Mouse (Mus musculus) T-helper 1 cell (primary cell): ENCODE results near the gene Pqlc2.

Source experiments
- in situ Hi-C: fragments of 300-600 bp; cut with MboI, MseI; formaldehyde crosslinking; loops from one replicate; pipeline ENCODE4 v1.15.1; 2025; ENCODE audit warnings: high pct_unique_total_duplicates

Pqlc2 gene

GRCm38 (mm10) chr4:139265783-139266499, 44.6 kb downstream of the Pqlc2 start:
- in situ Hi-C loops, result no loop called here

DNA sequence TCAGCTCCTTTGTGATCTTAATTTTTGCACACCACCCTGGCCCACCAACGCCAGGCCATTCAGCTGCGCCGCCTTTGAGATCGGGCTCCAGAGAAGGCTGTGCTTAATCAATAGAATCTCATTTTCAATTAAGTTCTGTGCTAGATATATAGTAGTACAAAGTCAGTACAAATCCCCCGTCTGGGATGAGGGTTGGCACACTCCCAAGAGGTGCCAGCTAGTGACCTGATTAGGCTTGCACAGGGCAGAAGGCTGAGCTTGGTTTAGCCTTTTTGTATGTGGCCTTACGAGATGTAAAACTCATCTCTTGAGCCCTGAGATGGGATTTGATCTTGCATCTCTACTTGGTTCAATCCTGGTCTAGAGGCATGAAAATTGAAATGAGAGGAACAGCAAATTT, 47.5 kb downstream of the Pqlc2 start:
- in situ Hi-C loops, result no loop called here

GRCm38 (mm10) chr4:139259302-139259871, 51.1 kb downstream of the Pqlc2 start:
- in situ Hi-C loops, result no loop called here

DNA sequence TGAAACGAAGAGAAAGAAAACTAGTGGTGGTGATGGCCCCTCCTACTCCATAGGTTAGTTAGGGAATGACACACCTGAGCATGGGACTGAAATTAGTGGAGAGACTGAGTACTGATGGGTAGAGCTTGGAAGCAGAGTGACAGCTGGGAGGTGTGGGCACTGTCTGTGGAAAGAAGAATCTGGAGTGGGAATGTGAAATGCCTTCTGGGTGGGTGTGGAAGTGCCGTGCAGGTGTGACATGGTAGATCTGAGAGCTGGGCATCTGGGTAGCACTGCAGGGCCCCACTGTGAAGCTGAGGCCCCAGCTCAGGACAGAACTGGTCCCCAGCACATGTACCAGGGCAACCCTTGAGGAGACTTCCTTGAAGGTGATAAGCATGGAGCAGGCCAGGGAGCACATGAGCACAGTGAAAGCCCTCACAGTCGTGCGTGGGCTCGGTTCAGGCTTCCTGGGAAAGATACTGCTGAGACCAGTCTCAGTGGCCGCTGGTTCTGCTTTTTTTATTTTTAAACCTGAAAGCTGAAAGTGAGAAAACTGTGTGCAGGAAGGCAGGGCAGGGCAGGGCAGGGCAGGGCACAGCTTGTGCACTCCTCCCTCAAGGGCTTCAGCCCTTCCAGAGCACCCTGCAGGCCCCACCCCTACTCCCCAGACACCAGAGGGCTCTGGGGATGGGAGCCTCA, 51.7 kb downstream of the Pqlc2 start:
- in situ Hi-C loops, result no loop called here

- in situ Hi-C loops, result no loop called here
Observed at GRCm38 (mm10) chr4:139256708-139257107, 53.8 kb downstream of the Pqlc2 start.

DNA sequence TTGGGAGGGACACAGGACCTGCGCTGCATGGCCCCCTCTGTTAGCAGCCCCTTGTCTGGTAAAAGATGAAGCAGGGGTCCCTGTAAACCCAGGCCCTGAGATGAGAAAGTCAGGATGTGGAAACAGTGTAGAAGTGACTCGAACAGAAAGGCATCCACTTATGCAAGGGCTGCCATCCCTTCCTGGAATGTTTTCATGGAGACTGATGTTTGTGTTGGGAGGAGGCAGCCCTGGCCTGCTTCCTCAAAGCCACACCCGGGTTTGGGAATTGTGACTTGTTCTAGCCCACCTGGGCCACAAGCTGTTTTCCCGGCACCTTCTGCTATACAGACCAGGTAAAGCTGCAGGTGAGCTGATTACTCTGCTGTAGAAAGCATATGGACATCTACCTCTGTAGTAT, 54.4 kb downstream of the Pqlc2 start:
- in situ Hi-C loops, result no loop called here

DNA sequence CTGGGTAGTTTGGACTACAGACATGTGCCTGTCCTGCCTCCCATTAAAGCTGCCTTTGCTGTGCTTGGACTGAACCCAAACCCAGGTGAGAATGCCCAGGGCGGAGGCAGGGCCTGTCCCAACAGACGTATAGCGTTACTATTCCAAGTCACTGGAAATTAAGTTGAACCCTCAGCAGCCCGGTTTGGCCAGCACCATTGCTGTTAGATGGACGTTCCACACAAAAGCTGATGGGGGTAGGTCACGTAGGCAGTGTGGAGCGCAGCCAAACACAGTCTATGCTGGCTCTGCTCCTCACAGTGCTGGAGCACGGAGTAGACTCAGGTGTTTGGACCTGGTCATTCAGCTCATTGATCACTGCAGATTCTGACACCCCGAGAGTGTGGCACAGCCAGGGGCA, 57.3 kb downstream of the Pqlc2 start:
- in situ Hi-C loops, result no loop called here

DNA sequence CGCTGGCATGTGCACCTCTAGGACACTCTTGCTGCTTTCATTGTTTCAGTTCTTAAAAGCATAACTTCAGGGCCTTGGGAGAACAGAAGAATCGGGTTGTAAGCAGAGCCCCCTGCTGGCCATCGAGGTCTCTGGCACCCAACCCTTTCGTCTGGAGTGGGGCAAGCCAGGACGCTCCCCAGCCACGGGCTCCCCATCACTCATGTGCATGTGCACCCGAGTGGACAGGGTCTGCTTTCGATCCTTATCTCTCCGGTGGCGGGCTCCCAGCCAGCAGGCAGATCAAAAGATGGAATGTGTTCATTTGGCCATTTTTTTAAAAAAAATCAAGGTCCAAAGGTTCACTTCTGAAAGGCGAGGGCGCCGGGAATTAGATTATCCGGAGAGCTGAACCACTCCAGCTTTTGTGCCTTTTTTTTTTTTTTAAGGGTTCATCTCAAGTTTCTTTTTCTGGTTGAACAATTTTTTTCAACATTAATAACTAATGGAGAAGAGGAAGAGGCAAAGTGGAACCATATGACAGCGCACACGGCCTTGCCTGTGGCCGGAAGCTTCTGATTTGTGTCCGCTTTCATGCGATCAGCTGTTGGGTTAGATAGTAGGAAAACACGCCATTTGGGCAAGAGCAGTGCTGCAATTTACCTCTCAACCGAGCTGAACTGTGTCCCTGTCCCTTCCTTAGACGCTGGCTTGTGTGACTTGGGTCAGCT, 58.3 kb downstream of the Pqlc2 start:
- in situ Hi-C loops, result no loop called here

DNA sequence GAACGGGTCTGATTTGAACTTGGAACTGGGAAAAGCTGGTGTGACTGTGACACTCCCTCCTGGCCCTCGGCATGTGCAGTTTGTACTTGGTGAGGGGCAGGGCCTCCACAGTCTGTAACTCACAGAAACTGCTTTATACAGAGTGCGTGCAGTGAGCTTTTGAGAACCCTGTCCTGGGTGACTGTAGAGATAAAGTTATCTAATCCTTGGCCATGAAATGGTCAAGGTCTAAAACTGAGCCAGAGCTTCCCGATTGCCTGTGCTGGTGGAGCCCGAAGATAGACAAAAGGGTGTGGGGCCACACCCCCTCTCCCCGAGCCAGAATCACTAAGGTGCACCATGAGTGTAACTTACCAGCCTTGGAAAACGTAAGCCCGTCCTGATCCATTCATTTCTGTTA, 59.6 kb downstream of the Pqlc2 start:
- in situ Hi-C loops, result no loop called here

- in situ Hi-C loops, result no loop called here
Observed at GRCm38 (mm10) chr4:139250043-139250442, 60.5 kb downstream of the Pqlc2 start.

- in situ Hi-C loops, result no loop called here
Observed at GRCm38 (mm10) chr4:139248736-139249135, 61.8 kb downstream of the Pqlc2 start.

DNA sequence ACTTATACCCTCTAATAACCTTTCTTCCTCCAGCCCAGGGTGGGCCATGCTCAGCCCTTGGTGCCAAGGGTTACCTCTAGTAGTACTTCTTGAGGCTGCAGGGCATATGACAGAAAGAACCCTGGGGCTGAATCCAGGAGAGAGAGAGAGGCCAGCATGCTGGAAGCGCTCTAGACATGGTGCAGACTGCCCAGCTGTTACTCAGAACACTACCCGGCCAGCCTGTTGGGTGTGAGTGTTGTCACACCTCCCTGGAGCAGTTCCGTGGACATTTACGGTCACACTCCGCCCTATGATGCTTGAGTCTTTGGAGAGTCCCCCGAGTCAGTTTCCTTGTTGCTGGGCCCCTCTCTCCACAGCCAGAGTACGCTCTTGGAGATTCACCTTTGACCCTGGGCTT, 62.5 kb downstream of the Pqlc2 start:
- in situ Hi-C loops, result no loop called here

DNA sequence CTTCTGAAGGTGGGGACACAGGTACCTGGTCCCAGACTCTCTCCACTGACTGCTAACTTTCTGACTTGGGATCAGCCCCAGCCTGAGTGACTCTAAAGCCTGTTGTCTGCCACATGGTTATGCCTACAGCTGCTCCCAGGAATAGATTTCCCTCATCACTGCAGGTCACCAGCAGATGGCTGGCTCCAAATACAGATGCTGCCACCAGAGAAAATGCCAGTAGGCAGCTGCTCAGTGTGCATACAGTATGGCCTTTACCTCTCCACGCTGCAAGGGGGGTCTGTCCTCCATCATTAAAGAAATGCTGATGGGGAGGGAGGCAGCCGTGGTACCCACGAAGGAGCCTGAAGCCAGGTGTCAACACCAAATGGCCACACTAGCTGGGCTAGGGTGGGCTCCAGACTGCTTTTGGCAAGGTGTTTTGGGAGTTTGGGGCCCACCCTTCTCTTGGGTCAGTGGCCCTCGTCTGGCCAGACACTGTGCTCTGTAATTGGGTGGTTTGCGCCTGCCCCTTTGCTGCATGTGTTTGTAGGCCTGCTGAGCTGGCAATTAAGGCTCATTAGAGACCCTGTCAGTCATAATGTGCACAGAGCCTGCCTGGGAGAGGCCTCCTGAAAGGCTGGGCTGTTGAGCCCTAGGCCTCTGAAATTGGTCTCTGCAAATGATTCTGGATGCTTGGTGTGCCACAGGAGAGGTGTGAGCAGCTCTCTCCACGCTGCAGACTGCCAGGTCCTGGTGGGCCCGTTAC, 64.2 kb downstream of the Pqlc2 start:
- in situ Hi-C loops, result no loop called here

DNA sequence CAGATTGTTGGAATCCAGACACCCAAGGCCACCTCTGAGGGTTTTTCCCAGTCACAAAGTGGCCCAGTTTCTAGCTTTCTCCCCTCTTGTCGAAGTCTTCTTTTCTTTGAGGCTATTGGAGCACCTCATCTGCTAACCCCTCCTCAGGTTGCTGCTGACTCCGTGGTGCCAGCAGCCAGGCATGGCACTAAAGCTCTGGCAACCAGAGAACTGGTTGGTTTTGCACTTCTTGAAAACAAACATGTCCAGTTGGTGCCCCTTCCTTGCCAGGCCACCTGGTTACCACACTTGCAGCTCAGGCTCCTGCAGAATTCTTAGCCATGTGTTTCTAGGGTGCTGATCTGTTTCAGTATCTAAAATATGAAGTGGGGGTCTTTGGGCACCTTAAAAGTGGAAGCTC, 65.0 kb downstream of the Pqlc2 start:
- in situ Hi-C loops, result no loop called here

GRCm38 (mm10) chr4:139244766-139245165, 65.7 kb downstream of the Pqlc2 start:
- in situ Hi-C loops, result no loop called here

DNA sequence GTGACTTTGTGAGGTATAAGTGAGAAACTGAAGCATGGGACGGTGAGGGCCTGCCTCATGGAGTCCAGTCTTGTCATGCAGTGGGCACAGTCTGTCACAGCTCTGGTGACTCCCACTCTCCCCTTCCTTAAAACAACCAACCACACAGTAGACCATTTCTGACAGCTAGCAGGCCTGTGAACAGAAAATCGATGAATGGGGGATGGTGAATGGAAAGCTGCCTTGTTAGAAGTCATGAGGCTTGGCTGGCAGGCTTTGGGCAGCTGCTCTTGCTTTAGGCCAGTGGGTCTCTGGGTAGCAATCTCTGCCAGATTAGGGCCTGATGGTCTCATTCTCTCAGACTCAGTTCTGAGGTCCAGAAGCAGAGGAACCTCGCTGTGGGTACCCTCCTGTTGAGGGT, 66.3 kb downstream of the Pqlc2 start:
- in situ Hi-C loops, result no loop called here
